Mouse (Mus musculus) hindbrain, postnatal 0 days (tissue): ENCODE results near the gene Ipo4. TPM values are rescaled to one million over a fixed set of nuclear protein-coding genes. Genes with fewer than 3 reads are reported as not detected.

Experiments used
- ATAC-seq: fragments of 200-750 bp; cut with Nextera tagmentation; 2 replicates; pipeline ENCODE4 v1.8.0; 2017; ENCODE audit warnings: mild to moderate bottlenecking, moderate TSS enrichment, moderate library complexity
- DNase-seq: peaks from one replicate; pipeline ENCODE4 v3.0.0-alpha.2; 2015; ENCODE audit warnings: low spot score
- H3K27ac ChIP-seq: fragments of 300-500 bp; sonication (generic); 2 replicates; pipeline ENCODE4 v1.5.1; 2014; ENCODE audit warnings: mild to moderate bottlenecking
- H3K27me3 ChIP-seq: fragments of 300-500 bp; sonication (generic); 2 replicates; pipeline ENCODE4 v1.6.1; 2014; ENCODE audit warnings: low read length, mixed read lengths; ENCODE audit not compliant: insufficient read depth
- H3K36me3 ChIP-seq: fragments of 300-500 bp; sonication (generic); 2 replicates; pipeline ENCODE4 v1.6.1; 2014; ENCODE audit warnings: low read length, mixed read lengths; ENCODE audit not compliant: insufficient read depth
- H3K4me1 ChIP-seq: fragments of 300-500 bp; sonication (generic); 2 replicates; pipeline ENCODE4 v1.6.1; 2014; ENCODE audit warnings: antibody characterized with exemption, low read length, mixed read lengths; ENCODE audit not compliant: insufficient read depth
- H3K4me2 ChIP-seq: fragments of 300-500 bp; sonication (generic); 2 replicates; pipeline ENCODE4 v1.6.1; 2014; ENCODE audit warnings: low read depth, mild to moderate bottlenecking, low read length, moderate library complexity, mixed read lengths
- H3K4me3 ChIP-seq: fragments of 300-500 bp; sonication (generic); 2 replicates; pipeline ENCODE4 v1.5.1; 2014; ENCODE audit warnings: low read length
- H3K9ac ChIP-seq: fragments of 300-500 bp; sonication (generic); replicated peaks from 2 replicates; pipeline ENCODE4 v1.6.1; 2014; ENCODE audit warnings: mild to moderate bottlenecking, low read length, moderate library complexity, mixed read lengths
- H3K9me3 ChIP-seq: fragments of 300-500 bp; sonication (generic); 2 replicates; pipeline ENCODE4 v1.6.1; 2016; ENCODE audit warnings: low read length, mixed read lengths
- CTCF ChIP-seq: IDR thresholded peaks from 2 replicates; pipeline ENCODE4 v1.5.1; 2016; ENCODE audit warnings: antibody characterized with exemption, control low read depth, low read depth
- WGBS: fragments of 180-500 bp; shearing (Covaris S2); extraction: QIAGEN DNeasy Blood & Tissue Kit; methylation state at CpG from one replicate; pipeline ENCODE4 v1.1.7; 2014; 5-methylcytosine and 5-hydroxymethylcytosine counted together
- polyA plus RNA-seq: library from polyadenylated mRNA; unstranded; fragments of >200 nt; fragmentation: Nextera tagmentation; extraction: Ambion mirVana; gene quantifications from 2 replicates; pipeline ENCODE4 v1.2.1, GENCODE M21; 2015
- total RNA-seq: library from RNA; depleted of rRNA; stranded (reverse); fragments of >200 nt; gene quantifications from 2 replicates; pipeline ENCODE4 v1.2.3, GENCODE M21; 2014

The Ipo4 gene
- total and polyA plus RNA-seq, 2 experiments from 2014 or later, result 92.5 to 120 TPM

GRCm38 (mm10) chr14:55603633-55604576 is 31.9 kb downstream of the Ipo4 start:
- H3K9ac ChIP-seq, result peak overlapping the region; percentile 33; the same call in 1 of the 2 replicates
- peak overlapping the region; percentile 62 for H3K27ac ChIP-seq

GRCm38 (mm10) chr14:55603271-55603632 is 32.5 kb downstream of the Ipo4 start, which contains the start of gene Irf9:
TSS of gene Irf9 (plus strand) at chr14:55603571.
- ATAC-seq, result no peak
- peak within 1 kb of the TSS; percentile 29 for H3K4me3 ChIP-seq
- TF ChIP-seq CTCF, result no peak

More at GRCm38 (mm10) chr14:55603633-55604576, 31.9 kb downstream of the Ipo4 start:
- H3K4me2 ChIP-seq, result peak overlapping the region; percentile 50
- no peaks in the 10 kb centered on the region for H3K9me3 ChIP-seq
- ATAC-seq (peak; percentile 93), DNase-seq (peak; percentile 93)
- peaks cover 61% of the 10 kb centered on the region for H3K36me3 ChIP-seq
- H3K27me3 ChIP-seq, result no peaks in the 10 kb centered on the region
- 23% methylated on average over 19 of the region's 19 CpGs for WGBS
- no peaks in the 10 kb centered on the region for H3K4me1 ChIP-seq
- TF ChIP-seq CTCF, result peak; percentile 94
- H3K4me3 ChIP-seq, result peak overlapping the region; percentile 29

GRCm38 (mm10) chr14:55598521-55599390 is 37.0 kb downstream of the Ipo4 start:
- no peaks in the 10 kb centered on the region for H3K9me3 ChIP-seq
- H3K4me1 ChIP-seq, result no peaks in the 10 kb centered on the region
- no peak overlapping the region for H3K4me3 ChIP-seq
- H3K4me2 ChIP-seq, result no peak overlapping the region
- H3K27ac ChIP-seq, result no peak overlapping the region
- TF ChIP-seq CTCF, result no peak
- DNase-seq (no peak), ATAC-seq (no peak)
- WGBS, result 94% methylated on average over 21 of the region's 21 CpGs
- H3K9ac ChIP-seq, result no peak overlapping the region
- H3K27me3 ChIP-seq, result no peaks in the 10 kb centered on the region
- peaks cover 75% of the 10 kb centered on the region for H3K36me3 ChIP-seq

More at GRCm38 (mm10) chr14:55603271-55603632, 32.5 kb downstream of the Ipo4 start, which contains the start of gene Irf9:
- Histone ChIP-seq H3K4me2 (peak within 1 kb of the TSS; percentile 50), H3K27me3 (no peaks in the 10 kb centered on the region), H3K9me3 (no peaks in the 10 kb centered on the region), H3K27ac (peak within 1 kb of the TSS; percentile 62), H3K36me3 (peaks cover 61% of the 10 kb centered on the region), H3K4me1 (no peaks in the 10 kb centered on the region), H3K9ac (peak within 1 kb of the TSS; percentile 33; the same call in 1 of the 2 replicates)
- WGBS, result 88% methylated on average over 7 of the region's 7 CpGs
- DNase-seq, result no peak

- Histone ChIP-seq H3K9me3 (no peaks in the 10 kb centered on the region), H3K36me3 (peaks cover 57% of the 10 kb centered on the region), H3K4me1 (peaks cover 16% of the 10 kb centered on the region), H3K9ac (no peak overlapping the region), H3K27ac (no peak overlapping the region), H3K27me3 (no peaks in the 10 kb centered on the region), H3K4me3 (no peak overlapping the region), H3K4me2 (no peak overlapping the region)
- TF ChIP-seq CTCF, result no peak
- DNase-seq, result peak; percentile 48
- ATAC-seq, result no peak
- 63% methylated on average over 13 of the region's 13 CpGs for WGBS
These were observed 39.6 kb downstream of the Ipo4 start for GRCm38 (mm10) chr14:55596036-55596690.

- no peak for TF ChIP-seq CTCF
- peaks cover 20% of the 10 kb centered on the region for H3K4me1 ChIP-seq
- H3K4me3 ChIP-seq, result peak overlapping the region; percentile 79
- no peaks in the 10 kb centered on the region for H3K9me3 ChIP-seq
- ATAC-seq (no peak), DNase-seq (no peak)
- H3K9ac ChIP-seq, result peak overlapping the region; percentile 72
- no peaks in the 10 kb centered on the region for H3K27me3 ChIP-seq
- H3K4me2 ChIP-seq, result peak overlapping the region; percentile 90
- H3K36me3 ChIP-seq, result peaks cover 30% of the 10 kb centered on the region
- peak overlapping the region; percentile 96 for H3K27ac ChIP-seq
- WGBS, result 7% methylated on average over 16 of the region's 16 CpGs
These were observed 43.5 kb downstream of the Ipo4 start for GRCm38 (mm10) chr14:55592226-55592625.

GRCm38 (mm10) chr14:55591331-55591891 is 44.3 kb downstream of the Ipo4 start, which contains the start of gene Rnf31:
TSS of gene Rnf31 (plus strand) at chr14:55591708.
- WGBS, result 0% methylated on average over 33 of the region's 33 CpGs
- peak; percentile 94 for DNase-seq
- Histone ChIP-seq H3K36me3 (peaks cover 23% of the 10 kb centered on the region), H3K4me3 (peak within 1 kb of the TSS; percentile 79), H3K27ac (peak within 1 kb of the TSS; percentile 96), H3K9me3 (no peaks in the 10 kb centered on the region), H3K4me2 (peak within 1 kb of the TSS; percentile 90), H3K4me1 (peaks cover 20% of the 10 kb centered on the region), H3K27me3 (no peaks in the 10 kb centered on the region), H3K9ac (peak within 1 kb of the TSS; percentile 72)
- 0 out of 2 replicates have a peak, but pooled peaks have one; percentile 1 for TF ChIP-seq CTCF
- ATAC-seq, result peak; percentile 89
